Mouse (Mus musculus): Measurements from ENCODE around the gene Fam196a. TPM values are rescaled to one million over a fixed set of nuclear protein-coding genes. Genes with fewer than 3 reads are reported as not detected.

Fam196a gene
- polyA plus RNA-seq, 1 experiment = 0.78 TPM

DNA sequence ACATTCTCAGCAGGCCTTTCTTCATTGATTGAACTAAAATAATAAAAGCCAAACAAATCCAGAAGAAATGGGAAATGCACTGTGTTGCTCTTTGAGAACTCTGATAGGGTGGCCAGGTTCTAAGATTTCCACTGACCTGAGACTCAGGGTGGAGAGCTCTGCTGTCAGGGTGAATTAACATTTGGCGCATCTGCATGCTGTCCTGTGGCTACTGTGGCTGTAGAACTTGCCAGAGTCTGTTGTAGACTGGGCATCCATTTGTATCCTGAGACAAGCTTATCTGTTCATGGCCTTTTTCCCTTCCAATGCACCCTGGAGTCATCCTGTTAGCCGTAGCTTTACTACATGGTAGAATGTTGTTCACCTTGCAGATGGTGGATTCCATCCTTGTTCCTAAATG, 98.2 kb downstream of the Fam196a start:
- no peak overlapping the region for H3K4me3 ChIP-seq (ENCODE audit: control insufficient read depth, low read depth, low read length)
- H3K27ac ChIP-seq (ENCODE audit: control insufficient read depth, insufficient read depth, low read depth, low read length) = no peak overlapping the region
- H3K27me3 ChIP-seq (ENCODE audit: control insufficient read depth, insufficient read depth, low read length) = no peaks in the 10 kb centered on the region
- no peak for TF ChIP-seq CTCF (IDR thresholded peaks at IDR 0.05; ENCODE audit: control insufficient read depth, insufficient read depth, insufficient replicate concordance, low read depth, low read length)
- no peaks in the 10 kb centered on the region for H3K36me3 ChIP-seq (ENCODE audit: control insufficient read depth, insufficient read depth, low read length)
- peaks cover 4% of the 10 kb centered on the region for H3K4me1 ChIP-seq (ENCODE audit: control insufficient read depth, insufficient read depth, low read length)
